Mouse (Mus musculus) CD4-positive, CD25-positive, alpha-beta regulatory T cell, adult 9 weeks (primary cell): ENCODE results near the gene Jph4. TPM values are rescaled to one million over a fixed set of nuclear protein-coding genes. Genes with fewer than 3 reads are reported as not detected.

Experiments used
- polyA plus RNA-seq: library from polyadenylated mRNA; unstranded; fragments of 100-300 nt; shearing (Covaris generic); gene quantifications from one replicate; pipeline ENCODE4 v1.2.1, GENCODE M21; 2017

Gene Jph4
- not detected for polyA plus RNA-seq

GRCm38 (mm10) chr14:55116425-55117200, at the start of gene Jph4:
Gene Jph4 (minus strand): TSS chr14:55116935.

DNA sequence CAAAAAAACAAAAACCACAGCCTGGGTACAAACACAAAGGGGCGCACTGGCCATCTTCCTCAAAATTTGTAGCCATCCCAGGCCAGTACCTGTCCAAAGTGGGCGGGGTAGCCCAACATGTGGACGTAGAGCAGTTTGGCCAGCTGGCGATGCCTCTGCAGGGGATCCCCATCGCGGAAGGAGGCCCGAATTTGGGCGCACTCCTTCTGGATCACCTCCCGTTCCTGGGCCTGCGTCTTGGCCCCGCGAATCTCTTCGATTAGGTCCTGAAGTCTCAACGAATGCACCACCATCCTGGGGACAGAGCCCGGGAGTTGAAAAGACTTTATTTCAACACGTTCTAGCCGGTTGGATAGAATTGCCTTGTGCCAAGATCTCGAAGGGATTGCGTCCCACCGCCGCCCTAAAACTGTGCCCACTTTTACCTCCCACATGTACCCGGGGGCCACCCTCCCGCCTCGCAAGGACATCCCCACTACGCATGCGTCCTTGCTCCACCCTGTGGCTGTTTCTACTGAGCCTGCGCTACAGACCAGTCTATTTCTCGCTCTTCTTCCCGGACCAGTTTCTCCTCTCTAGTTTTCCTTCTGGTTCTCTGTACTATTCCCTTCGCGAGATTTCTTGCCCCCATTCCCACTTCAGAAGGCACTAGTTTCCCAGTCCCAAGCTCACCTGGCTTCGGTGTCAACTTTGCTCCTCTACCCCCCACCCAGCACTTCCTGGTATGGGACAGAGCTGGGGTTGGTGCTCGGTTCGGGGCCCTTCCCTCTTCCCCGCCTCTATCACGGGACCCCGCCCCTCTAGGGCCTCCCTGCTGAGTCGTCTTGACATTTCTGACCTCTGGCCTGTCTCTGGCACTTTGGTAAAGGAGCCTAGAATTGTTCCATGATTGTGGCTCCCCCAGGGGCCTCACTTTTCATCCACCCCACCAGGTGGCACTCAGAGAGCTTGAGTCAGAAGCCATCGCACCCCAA, 10.6 kb downstream of the Jph4 start, which contains the start of gene Ap1g2:
TSS of gene Ap1g2 (minus strand) at position 758 of the 974 bp plus-strand sequence.

DNA sequence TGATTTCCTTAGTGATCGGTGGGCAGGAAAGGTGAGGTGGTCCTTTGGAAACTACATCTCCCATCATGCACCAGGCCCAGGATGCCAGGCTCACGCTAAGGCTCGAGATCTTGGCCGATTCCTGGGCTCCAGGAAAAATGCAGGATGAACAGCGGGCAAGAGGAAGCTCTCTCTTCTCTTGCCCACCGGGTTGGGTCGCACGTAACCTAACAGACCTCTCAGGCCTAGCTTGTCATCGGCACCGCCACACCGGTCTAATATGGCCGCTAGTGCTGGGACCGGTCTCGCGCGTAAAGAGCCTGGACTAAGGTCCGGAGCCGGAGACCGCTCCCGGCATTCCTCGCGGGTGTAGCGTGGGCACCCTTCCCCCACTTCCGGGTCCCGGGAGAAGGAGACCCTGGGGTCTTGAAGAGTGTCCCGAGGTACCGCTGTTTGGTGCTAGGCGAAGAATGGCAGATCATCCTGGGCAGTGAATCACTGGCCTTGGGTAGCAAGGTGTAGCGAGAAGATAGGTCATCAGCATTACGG, 22.0 kb downstream of the Jph4 start, which contains the start of gene Thtpa:
TSS of gene Thtpa (plus strand) at position 81 of the 528 bp plus-strand sequence.

GRCm38 (mm10) chr14:55092011-55092577, 24.6 kb downstream of the Jph4 start, which contains the start of gene Zfhx2:
Gene Zfhx2 (minus strand): TSS chr14:55092324.

Other genes with a start within 250 kb of the Jph4 start
- gene Homez, start 246.0 kb downstream of the Jph4 start, polyA plus RNA-seq, result 3.7 TPM
- 0.45 TPM for gene Ppp1r3e, start 239.4 kb downstream of the Jph4 start, polyA plus RNA-seq
- gene Bcl2l2, start 233.6 kb downstream of the Jph4 start, polyA plus RNA-seq, result 0.31 TPM
- 0.38 TPM for gene Gm20521, start 233.5 kb downstream of the Jph4 start, polyA plus RNA-seq
- gene Pabpn1, start 224.4 kb downstream of the Jph4 start, polyA plus RNA-seq, result 29.9 TPM
- 1.1 TPM for gene Slc22a17, start 203.8 kb downstream of the Jph4 start, polyA plus RNA-seq
- gene Efs, start 190.8 kb downstream of the Jph4 start, polyA plus RNA-seq, result not detected
- gene Il25, start 184.2 kb downstream of the Jph4 start, polyA plus RNA-seq, result not detected
- not detected for gene Cmtm5, start 180.7 kb downstream of the Jph4 start, polyA plus RNA-seq
- gene Myh6, start 150.0 kb downstream of the Jph4 start, polyA plus RNA-seq, result not detected
- not detected for gene Gm17428, start 140.0 kb downstream of the Jph4 start, polyA plus RNA-seq
- gene Myh7, start 122.3 kb downstream of the Jph4 start, polyA plus RNA-seq, result not detected
- gene Ngdn, start 101.5 kb downstream of the Jph4 start, polyA plus RNA-seq, result 152 TPM
- gene Zfhx2, start 24.6 kb downstream of the Jph4 start, polyA plus RNA-seq, result 13.0 TPM
- gene Thtpa, start 22.2 kb downstream of the Jph4 start, polyA plus RNA-seq, result 17.0 TPM
- gene Ap1g2, start 10.3 kb downstream of the Jph4 start, polyA plus RNA-seq, result 173 TPM
- not detected for gene Dhrs2, start 105.1 kb upstream of the Jph4 start, polyA plus RNA-seq